Mouse (Mus musculus): ENCODE data around the gene Npas3. TPM values are rescaled to one million over a fixed set of nuclear protein-coding genes. Genes with fewer than 3 reads are reported as not detected.

Gene Npas3
- polyA plus RNA-seq, 1 experiment from 2014 or later = 0.61 TPM

DNA sequence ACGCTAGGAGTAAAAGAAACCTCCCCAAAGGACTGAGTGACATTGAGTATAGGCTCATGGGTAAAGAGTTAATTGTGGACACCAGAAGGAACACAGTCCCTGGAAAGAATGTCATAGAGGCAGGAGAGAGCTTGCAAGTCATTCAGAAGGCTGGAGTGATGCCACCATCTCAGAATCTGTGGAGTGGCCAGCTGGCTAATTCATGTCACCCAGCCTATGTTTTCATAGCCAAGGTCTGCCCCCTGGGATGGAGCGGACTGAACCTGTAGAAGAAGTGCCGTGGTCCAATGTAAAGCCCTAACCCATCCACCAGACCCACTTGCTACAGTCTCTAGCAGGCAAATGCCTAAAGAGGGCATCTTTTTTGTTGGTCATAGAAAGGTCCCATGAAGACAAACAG, 832.5 kb downstream of the Npas3 start:
- no peak overlapping the region for H3K4me2 ChIP-seq (replicated peaks; ENCODE audit: low read depth)
- WGBS = 95% methylated on average over 3 of the region's 3 CpGs
- H3K4me3 ChIP-seq (ENCODE audit: low read depth, low read length) = no peak overlapping the region
- no peaks in the 10 kb centered on the region for H3K27me3 ChIP-seq (ENCODE audit: control insufficient read depth, insufficient read depth, low read length)
- ATAC-seq (ENCODE audit: low FRiP score, low TSS enrichment) = no peak
- no peak for DNase-seq (ENCODE audit: low spot score)
- no peak overlapping the region for H3K9ac ChIP-seq (ENCODE audit: low read length)
- H3K27ac ChIP-seq (replicated peaks) = no peak overlapping the region
- no peaks in the 10 kb centered on the region for H3K9me3 ChIP-seq (ENCODE audit: control insufficient read depth, low read length)
- H3K36me3 ChIP-seq (ENCODE audit: control insufficient read depth, insufficient read depth, low read length) = no peaks in the 10 kb centered on the region
- no peaks in the 10 kb centered on the region for H3K4me1 ChIP-seq (replicated peaks; ENCODE audit: control insufficient read depth, insufficient read depth)
- TF ChIP-seq EP300 (optimal IDR thresholded peaks at IDR 0.05) = no peak
- TF ChIP-seq CTCF (IDR thresholded peaks at IDR 0.05; ENCODE audit: low read depth) = no peak

DNA sequence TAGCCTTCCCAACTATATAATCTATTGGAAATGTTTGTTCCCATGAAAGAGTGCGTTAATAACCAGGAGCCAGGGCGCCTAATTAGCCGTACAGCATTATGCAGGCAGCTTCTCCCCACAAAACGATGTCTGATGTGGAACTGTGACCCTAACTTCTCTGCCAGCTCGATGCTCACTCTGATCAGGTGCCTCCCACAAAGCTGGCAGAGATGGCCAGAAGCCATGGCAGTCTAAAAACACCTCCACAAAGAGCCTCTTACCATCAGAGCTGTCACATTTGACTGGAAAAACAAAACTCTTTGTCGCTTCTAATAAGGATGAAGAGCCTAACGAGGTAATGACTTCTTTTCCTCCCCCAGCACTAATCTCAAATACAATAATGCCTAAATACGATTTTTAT, 845.3 kb downstream of the Npas3 start:
- Histone ChIP-seq H3K27me3 (ENCODE audit: control insufficient read depth, insufficient read depth, low read length) (no peaks in the 10 kb centered on the region), H3K9ac (ENCODE audit: low read length) (no peak overlapping the region), H3K4me1 (replicated peaks; ENCODE audit: control insufficient read depth, insufficient read depth) (no peaks in the 10 kb centered on the region), H3K36me3 (ENCODE audit: control insufficient read depth, insufficient read depth, low read length) (no peaks in the 10 kb centered on the region), H3K9me3 (ENCODE audit: control insufficient read depth, low read length) (no peaks in the 10 kb centered on the region), H3K27ac (replicated peaks) (no peak overlapping the region), H3K4me3 (ENCODE audit: low read depth, low read length) (no peak overlapping the region), H3K4me2 (replicated peaks; ENCODE audit: low read depth) (no peak overlapping the region)
- DNase-seq (ENCODE audit: low spot score) (no peak), ATAC-seq (ENCODE audit: low FRiP score, low TSS enrichment) (no peak)
- no peak for TF ChIP-seq CTCF (IDR thresholded peaks at IDR 0.05; ENCODE audit: low read depth)
- 76% methylated on average over 8 of the region's 8 CpGs for WGBS

DNA sequence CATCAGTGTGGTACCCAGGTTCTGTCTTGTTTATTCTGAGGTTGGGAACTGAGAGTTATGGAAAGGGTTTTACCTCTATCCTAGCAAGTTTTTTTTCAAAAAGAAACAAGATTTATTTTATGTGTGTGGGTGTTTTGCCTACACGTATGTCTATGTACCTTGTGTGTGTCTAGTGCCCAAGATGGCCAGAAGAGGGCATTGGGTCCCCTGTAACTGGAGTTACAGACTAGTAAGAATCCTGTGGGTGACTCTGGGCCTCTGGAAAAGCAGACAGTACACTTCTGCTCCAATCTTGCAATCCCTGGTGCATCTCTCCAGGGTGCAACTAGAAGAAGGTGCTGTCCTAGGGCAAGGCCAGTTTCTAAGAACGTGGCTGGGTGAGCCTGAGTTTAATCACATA, 848.0 kb downstream of the Npas3 start:
- no peaks in the 10 kb centered on the region for H3K9me3 ChIP-seq (ENCODE audit: control insufficient read depth, low read length)
- ATAC-seq (ENCODE audit: low FRiP score, low TSS enrichment) = no peak
- no peaks in the 10 kb centered on the region for H3K36me3 ChIP-seq (ENCODE audit: control insufficient read depth, insufficient read depth, low read length)
- no peak overlapping the region for H3K4me3 ChIP-seq (ENCODE audit: low read depth, low read length)
- H3K27ac ChIP-seq (replicated peaks) = no peak overlapping the region
- H3K4me2 ChIP-seq (replicated peaks; ENCODE audit: low read depth) = no peak overlapping the region
- no peak for DNase-seq (ENCODE audit: low spot score)
- WGBS = 58% methylated on average over 2 of the region's 2 CpGs
- TF ChIP-seq EP300 (optimal IDR thresholded peaks at IDR 0.05) = no peak
- TF ChIP-seq CTCF (IDR thresholded peaks at IDR 0.05; ENCODE audit: low read depth) = peak; percentile 57
- H3K4me1 ChIP-seq (replicated peaks; ENCODE audit: control insufficient read depth, insufficient read depth) = no peaks in the 10 kb centered on the region
- H3K27me3 ChIP-seq (ENCODE audit: control insufficient read depth, insufficient read depth, low read length) = no peaks in the 10 kb centered on the region
- no peak overlapping the region for H3K9ac ChIP-seq (ENCODE audit: low read length)

DNA sequence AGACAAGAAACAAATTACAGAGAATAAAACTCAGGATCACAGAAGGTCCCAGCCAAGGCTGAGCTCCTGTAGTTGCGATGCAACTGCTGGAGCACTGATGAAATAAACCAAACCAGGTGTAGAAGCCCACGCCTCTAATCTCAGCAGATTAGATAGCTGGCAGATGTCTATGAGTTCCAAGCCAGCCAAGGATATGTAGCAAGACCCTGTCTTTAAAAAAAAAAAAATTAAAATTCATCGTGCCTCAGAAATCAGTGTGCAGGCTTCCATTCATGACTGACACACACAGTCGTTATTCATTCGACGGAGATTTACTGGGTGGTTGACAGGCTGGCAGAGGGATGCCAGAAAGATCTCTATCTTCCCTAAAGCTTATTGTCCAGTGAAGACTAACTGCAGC, 849.7 kb downstream of the Npas3 start:
- H3K27ac ChIP-seq (replicated peaks) = no peak overlapping the region
- 78% methylated on average over 6 of the region's 6 CpGs for WGBS
- no peaks in the 10 kb centered on the region for H3K27me3 ChIP-seq (ENCODE audit: control insufficient read depth, insufficient read depth, low read length)
- TF ChIP-seq EP300 (optimal IDR thresholded peaks at IDR 0.05) (no peak), CTCF (IDR thresholded peaks at IDR 0.05; ENCODE audit: low read depth) (no peak)
- no peak overlapping the region for H3K4me3 ChIP-seq (ENCODE audit: low read depth, low read length)
- H3K4me2 ChIP-seq (replicated peaks; ENCODE audit: low read depth) = no peak overlapping the region
- DNase-seq (ENCODE audit: low spot score) (no peak), ATAC-seq (ENCODE audit: low FRiP score, low TSS enrichment) (no peak)
- H3K9ac ChIP-seq (ENCODE audit: low read length) = no peak overlapping the region
- no peaks in the 10 kb centered on the region for H3K36me3 ChIP-seq (ENCODE audit: control insufficient read depth, insufficient read depth, low read length)
- no peaks in the 10 kb centered on the region for H3K4me1 ChIP-seq (replicated peaks; ENCODE audit: control insufficient read depth, insufficient read depth)
- H3K9me3 ChIP-seq (ENCODE audit: control insufficient read depth, low read length) = no peaks in the 10 kb centered on the region

DNA sequence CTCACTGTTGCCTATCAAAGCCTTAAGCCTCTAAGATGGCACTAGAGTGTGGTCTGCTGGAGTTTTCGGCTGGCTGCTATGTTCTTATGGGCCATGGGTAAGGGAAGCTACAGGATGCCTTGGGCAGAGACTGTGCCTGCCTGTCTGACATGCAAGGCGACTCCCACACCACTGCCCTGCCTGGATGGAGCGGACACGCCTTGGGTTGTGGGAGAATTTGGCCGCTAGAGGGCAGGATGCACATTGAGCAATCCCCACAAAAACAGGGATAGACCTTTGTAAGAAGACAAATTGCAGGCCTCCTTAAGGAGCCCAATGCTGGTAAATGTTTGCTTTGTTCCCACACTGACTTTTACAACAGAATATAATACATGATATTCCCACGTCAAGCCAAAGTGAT, 850.3 kb downstream of the Npas3 start:
- ATAC-seq (ENCODE audit: low FRiP score, low TSS enrichment) (peak; percentile 65), DNase-seq (ENCODE audit: low spot score) (peak; percentile 81)
- TF ChIP-seq EP300 (optimal IDR thresholded peaks at IDR 0.05) = no peak
- TF ChIP-seq CTCF (IDR thresholded peaks at IDR 0.05; ENCODE audit: low read depth) = peak; percentile 96
- Histone ChIP-seq H3K4me3 (ENCODE audit: low read depth, low read length) (no peak overlapping the region), H3K9ac (ENCODE audit: low read length) (no peak overlapping the region), H3K36me3 (ENCODE audit: control insufficient read depth, insufficient read depth, low read length) (no peaks in the 10 kb centered on the region), H3K4me2 (replicated peaks; ENCODE audit: low read depth) (no peak overlapping the region), H3K27me3 (ENCODE audit: control insufficient read depth, insufficient read depth, low read length) (no peaks in the 10 kb centered on the region), H3K4me1 (replicated peaks; ENCODE audit: control insufficient read depth, insufficient read depth) (no peaks in the 10 kb centered on the region), H3K9me3 (ENCODE audit: control insufficient read depth, low read length) (no peaks in the 10 kb centered on the region), H3K27ac (replicated peaks) (no peak overlapping the region)
- 16% methylated on average over 6 of the region's 6 CpGs for WGBS

DNA sequence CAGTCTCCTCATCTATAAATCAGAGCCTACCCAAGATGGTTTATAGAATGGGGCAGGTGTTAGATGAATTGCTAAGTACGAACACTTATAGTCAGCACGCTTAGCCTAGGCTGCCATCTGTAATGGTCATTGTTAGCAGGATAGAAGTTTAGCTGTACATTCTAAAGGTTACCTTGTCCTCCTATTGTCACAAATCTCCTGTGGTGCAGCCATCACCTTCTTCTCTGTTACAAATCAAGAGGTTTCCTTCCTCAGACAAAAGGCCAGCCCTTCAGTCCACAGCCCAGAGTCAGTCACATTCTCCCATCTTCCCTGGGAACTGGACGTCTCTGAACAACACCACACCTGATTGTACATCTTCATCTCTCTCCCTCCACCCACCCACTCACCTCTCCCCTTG, 851.0 kb downstream of the Npas3 start:
- WGBS = 89% methylated on average over 3 of the region's 3 CpGs
- TF ChIP-seq CTCF (IDR thresholded peaks at IDR 0.05; ENCODE audit: low read depth) (no peak), EP300 (optimal IDR thresholded peaks at IDR 0.05) (no peak)
- no peak overlapping the region for H3K27ac ChIP-seq (replicated peaks)
- no peak overlapping the region for H3K4me3 ChIP-seq (ENCODE audit: low read depth, low read length)
- ATAC-seq (ENCODE audit: low FRiP score, low TSS enrichment) (no peak), DNase-seq (ENCODE audit: low spot score) (no peak)
- no peaks in the 10 kb centered on the region for H3K9me3 ChIP-seq (ENCODE audit: control insufficient read depth, low read length)
- no peaks in the 10 kb centered on the region for H3K36me3 ChIP-seq (ENCODE audit: control insufficient read depth, insufficient read depth, low read length)
- no peak overlapping the region for H3K4me2 ChIP-seq (replicated peaks; ENCODE audit: low read depth)
- no peaks in the 10 kb centered on the region for H3K27me3 ChIP-seq (ENCODE audit: control insufficient read depth, insufficient read depth, low read length)
- no peak overlapping the region for H3K9ac ChIP-seq (ENCODE audit: low read length)
- H3K4me1 ChIP-seq (replicated peaks; ENCODE audit: control insufficient read depth, insufficient read depth) = no peaks in the 10 kb centered on the region

Data from stomach, postnatal 0 days (tissue).